Mouse (Mus musculus) testis, adult 2 months (tissue): ENCODE data around the gene Sec1.

Experiments
- CTCF ChIP-seq: fragments of 200-500 bp; IDR thresholded peaks from 2 replicates; pipeline ENCODE4 v1.5.1; 2012; ENCODE audit warnings: low read depth, mild to moderate bottlenecking, inconsistent platforms, low read length, moderate library complexity; ENCODE audit not compliant: control insufficient read depth, insufficient read depth, insufficient replicate concordance
- POLR2A ChIP-seq: fragments of 200-500 bp; IDR thresholded peaks from 2 replicates; pipeline ENCODE4 v1.6.1; 2012; ENCODE audit warnings: low read depth, mild to moderate bottlenecking, inconsistent platforms, low read length, moderate library complexity; ENCODE audit not compliant: control insufficient read depth

DNA sequence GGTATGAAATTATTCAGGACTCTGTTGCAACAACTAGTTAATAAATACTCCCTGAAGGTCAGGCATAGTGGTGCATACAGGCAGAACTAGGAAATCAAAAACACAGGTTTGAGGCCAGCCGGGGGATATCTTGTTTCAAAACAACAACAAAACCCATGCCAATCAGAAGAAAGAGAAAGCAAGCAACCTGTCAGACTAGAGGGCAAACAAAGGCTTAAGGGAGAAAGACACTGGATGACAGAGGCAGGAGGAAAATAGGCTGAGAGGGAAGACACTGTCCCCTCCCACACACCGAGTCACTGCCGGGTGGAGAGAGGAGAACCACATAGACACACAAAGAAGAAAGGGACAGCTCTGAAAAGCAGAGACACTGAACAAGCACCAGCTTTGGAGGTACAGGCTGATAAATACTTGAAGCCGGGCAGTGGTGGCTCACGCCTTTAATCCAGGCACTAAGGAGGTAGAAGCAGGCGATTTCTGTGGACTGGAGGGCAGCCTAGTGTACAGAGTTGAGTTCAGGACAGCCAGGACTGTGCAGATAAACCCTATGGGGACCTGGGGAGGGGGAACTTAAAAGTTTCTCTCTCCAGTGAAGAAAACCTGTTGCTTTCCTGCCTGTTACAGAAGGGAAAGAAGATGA lies 19.8 kb upstream of the Sec1 start:
- TF ChIP-seq CTCF (no peak), POLR2A (no peak; the same call in 1 of the 2 replicates)
